Mouse (Mus musculus) liver, embryonic 14.5 days (tissue): ENCODE results near the gene Mrpl21.

Source experiments
- CTCF ChIP-seq: IDR thresholded peaks from 2 replicates; pipeline ENCODE4 v1.5.1; 2016; ENCODE audit warnings: antibody characterized with exemption, low read depth, control low read depth
- EP300 ChIP-seq: IDR thresholded peaks from 2 replicates; pipeline ENCODE4 v1.6.1; 2016; ENCODE audit warnings: antibody characterized with exemption, low read depth

DNA sequence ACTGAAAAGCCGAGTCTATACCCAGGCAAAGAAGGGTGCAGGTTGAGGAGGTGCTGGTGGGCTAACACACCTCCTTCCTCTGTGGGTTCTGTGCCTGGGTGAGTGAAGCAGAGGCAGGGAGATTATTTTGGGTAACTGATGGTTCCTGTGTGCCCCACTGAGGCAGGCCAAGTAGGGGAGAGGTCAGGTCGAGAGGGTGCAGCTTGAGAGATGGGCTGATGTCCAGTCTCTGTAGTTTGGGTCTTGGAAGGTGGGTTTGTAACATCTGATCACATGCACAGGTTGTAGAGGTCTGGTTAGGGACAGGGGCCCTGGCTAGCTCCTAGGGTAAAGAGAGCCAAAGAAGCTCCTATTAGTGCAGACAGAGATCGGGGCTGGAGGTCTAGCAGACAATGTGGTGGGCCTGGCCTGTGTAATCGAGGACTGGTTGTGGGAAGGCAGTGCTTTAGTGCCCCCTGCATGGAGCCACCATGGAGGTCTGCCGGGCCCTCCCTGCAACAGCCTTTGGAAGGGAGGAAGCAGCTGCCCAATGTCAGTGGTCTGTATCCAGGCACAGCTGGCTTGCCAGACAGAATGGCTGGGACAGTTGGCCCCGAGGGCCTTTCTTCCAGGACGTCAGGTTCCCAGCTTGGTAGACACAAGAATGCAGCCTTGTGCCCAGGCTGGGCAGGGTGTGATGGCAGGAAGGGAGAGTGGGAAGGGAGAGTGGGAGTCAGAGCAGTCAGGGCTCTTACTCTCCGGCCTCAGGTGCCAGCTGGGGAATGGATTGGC is 54.0 kb downstream of the Mrpl21 start:
- TF ChIP-seq CTCF, result no peak
- no peak for TF ChIP-seq EP300
